Mouse (Mus musculus) kidney, postnatal 14 days (tissue): ENCODE measurements around the gene Adamtsl5.
"Not testable (repeated sequence)": the region's sequence is repeated elsewhere in the genome, so short reads cannot be mapped to it uniquely, and the experiment has no call there.

ENCODE experiments used
- DNase-seq: peaks from one replicate; pipeline ENCODE4 v3.0.0; 2022; ENCODE audit warnings: mixed read lengths

Adamtsl5 gene

GRCm38 (mm10) chr10:80371411-80371966, 23.3 kb upstream of the Adamtsl5 start:
- DNase-seq, result peak; percentile 71

- DNase-seq, result no peak
Observed at GRCm38 (mm10) chr10:80369995-80370747, 22.0 kb upstream of the Adamtsl5 start.

GRCm38 (mm10) chr10:80368392-80368791, 20.2 kb upstream of the Adamtsl5 start:
- no peak for DNase-seq

- no peak for DNase-seq
Observed at GRCm38 (mm10) chr10:80367954-80368353, 19.7 kb upstream of the Adamtsl5 start.

GRCm38 (mm10) chr10:80365736-80366135, 17.5 kb upstream of the Adamtsl5 start:
- DNase-seq, result no peak

GRCm38 (mm10) chr10:80363734-80364133, 15.5 kb upstream of the Adamtsl5 start:
- no peak for DNase-seq

GRCm38 (mm10) chr10:80357994-80358639, 9.9 kb upstream of the Adamtsl5 start:
- DNase-seq, result peak; percentile 63

GRCm38 (mm10) chr10:80357336-80357735, 9.1 kb upstream of the Adamtsl5 start:
- DNase-seq, result no peak

- DNase-seq, result no peak
Observed at GRCm38 (mm10) chr10:80356737-80357136, 8.5 kb upstream of the Adamtsl5 start.

GRCm38 (mm10) chr10:80356001-80356682, 7.9 kb upstream of the Adamtsl5 start, which contains the start of gene Plk5:
TSS of gene Plk5 (plus strand) at chr10:80356459.
- DNase-seq, result no peak

- no peak for DNase-seq
Observed at GRCm38 (mm10) chr10:80355431-80355830, 7.2 kb upstream of the Adamtsl5 start.

- no peak for DNase-seq
Observed at GRCm38 (mm10) chr10:80352727-80353126, 4.5 kb upstream of the Adamtsl5 start.

GRCm38 (mm10) chr10:80351896-80352295, 3.7 kb upstream of the Adamtsl5 start:
- DNase-seq, result peak; percentile 74

GRCm38 (mm10) chr10:80350292-80350691, 2.1 kb upstream of the Adamtsl5 start:
- DNase-seq, result peak; percentile 88

- DNase-seq, result peak; percentile 23
Observed at GRCm38 (mm10) chr10:80348981-80349380, 769 bp upstream of the Adamtsl5 start.

- DNase-seq, result no peak
Observed at GRCm38 (mm10) chr10:80347514-80347967, 671 bp downstream of the Adamtsl5 start.

- not testable (repeated sequence) for DNase-seq
Observed at GRCm38 (mm10) chr10:80345929-80346328, 2.3 kb downstream of the Adamtsl5 start.

- peak; percentile 29 for DNase-seq
Observed at GRCm38 (mm10) chr10:80345122-80345521, 3.1 kb downstream of the Adamtsl5 start.

- DNase-seq, result no peak
Observed at GRCm38 (mm10) chr10:80344131-80344661, 4.0 kb downstream of the Adamtsl5 start.

- no peak for DNase-seq
Observed at GRCm38 (mm10) chr10:80343425-80343895, 4.8 kb downstream of the Adamtsl5 start.

- peak; percentile 77 for DNase-seq
Observed at GRCm38 (mm10) chr10:80342749-80343424, 5.3 kb downstream of the Adamtsl5 start.

- DNase-seq, result no peak
Observed at GRCm38 (mm10) chr10:80342305-80342748, 5.9 kb downstream of the Adamtsl5 start.
